In genomic region chr12:111293025-111293424, GRCm38 (mm10) we compare ENCODE assay signal across 25 mouse cellular contexts. TPM values are rescaled to one million over a fixed set of nuclear protein-coding genes. Genes with fewer than 3 reads are reported as not detected.
DNase-seq lines count a peak whose midpoint lies in the region.
"Had no signal": no experiment of that assay in that cellular context is flagged by ENCODE, and none has a peak within 500 bp of the region (broad histone marks: within the 10 kb centered on the region; RNA-seq: fewer than 3 reads in every experiment).

No protein-coding gene starts in this region.

- H3K9me3 ChIP-seq in heart, embryonic 10.5 days: no peaks in the 10 kb centered on the region
- H3K9me3 ChIP-seq: embryonic facial prominence, embryonic 13.5 days; forebrain, embryonic 15.5 days; heart, embryonic 12.5 days; hindbrain, embryonic 10.5 days; intestine, embryonic 15.5 days; midbrain, embryonic 12.5 days had no signal

- peak; percentile 34 for DNase-seq in cerebellum, adult 11 months
- no peak for DNase-seq in cerebellum, postnatal 4 days (ENCODE audit: low spot score in 2 of 2)
- peak; percentile 51 to 52 for DNase-seq in cerebellum, adult 18-20 months
- peak; percentile 67 to 77 for DNase-seq in cerebellum, postnatal 25 days
- DNase-seq in gastrocnemius, postnatal 25 days: peak; percentile 76
- DNase-seq in lung, adult 18-20 months: no peak
- no peak for DNase-seq in heart, embryonic 10.5 days (ENCODE audit: low spot score)
- DNase-seq: adrenal gland, adult 8-10 months; embryo, embryonic 11 days; heart, postnatal 10 days; kidney, adult 9 months; kidney, postnatal 14 days; left cerebral cortex, postnatal 4 days; liver, postnatal 0 days; lung, postnatal 10 days; right cerebral cortex, postnatal 14 days; spleen, adult 18-20 months had no signal

- 89% methylated on average over 12 of the region's 12 CpGs for WGBS in heart, embryonic 10.5 days

- H3K4me1 ChIP-seq in heart, embryonic 10.5 days: no peaks in the 10 kb centered on the region; the same call in 1 of the 2 replicates
- H3K4me1 ChIP-seq: embryonic facial prominence, embryonic 13.5 days; forebrain, embryonic 15.5 days; heart, embryonic 12.5 days; intestine, embryonic 15.5 days; midbrain, embryonic 12.5 days had no signal

- H3K27me3 ChIP-seq in heart, embryonic 10.5 days (ENCODE audit: insufficient read depth, poor library complexity, severe bottlenecking): no peaks in the 10 kb centered on the region
- H3K27me3 ChIP-seq: embryonic facial prominence, embryonic 13.5 days; forebrain, embryonic 15.5 days; heart, embryonic 12.5 days; intestine, embryonic 15.5 days; midbrain, embryonic 12.5 days had no signal

- H3K27ac ChIP-seq in heart, embryonic 10.5 days: no peak overlapping the region
- H3K27ac ChIP-seq: embryonic facial prominence, embryonic 13.5 days; forebrain, embryonic 15.5 days; hindbrain, embryonic 10.5 days; intestine, embryonic 15.5 days; midbrain, embryonic 12.5 days had no signal

- H3K4me3 ChIP-seq in heart, embryonic 10.5 days: no peak overlapping the region
- H3K4me3 ChIP-seq: embryonic facial prominence, embryonic 13.5 days; forebrain, embryonic 15.5 days; heart, embryonic 12.5 days; hindbrain, embryonic 10.5 days; intestine, embryonic 15.5 days; midbrain, embryonic 12.5 days had no signal

- H3K36me3 ChIP-seq in heart, embryonic 10.5 days: peaks cover 80% of the 10 kb centered on the region

RNA-seq across cellular contexts. Expression of gene Amn, which starts 22.1 kb away (rescaled TPM):
- total RNA-seq in gastrocnemius, postnatal 25 days (2021): not detected
- polyA plus RNA-seq in heart, embryonic 10.5 days (2016; fragmentation: Nextera tagmentation; extraction: Ambion mirVana): 2.7 and 3.2 TPM in 2 replicates
- total RNA-seq: heart, postnatal 10 days; monocyte, adult 5-6 weeks had no signal
- polyA plus RNA-seq: neural tube, embryonic 11.5 days had no signal

Comparison
In these comparisons a context has a peak if more than half of its experiments do, and no peak if none do; other contexts are left out.
1. DNase-seq: peak in cerebellum, adult 11 months (single experiment), cerebellum, adult 18-20 months (2 of 2), cerebellum, postnatal 25 days (2 of 2) and gastrocnemius, postnatal 25 days (single experiment); none in cerebellum, postnatal 4 days (0 of 2), lung, adult 18-20 months (0 of 2) and heart, embryonic 10.5 days (single experiment).